Mouse (Mus musculus): ENCODE data around the gene Aldh1l1. TPM values are rescaled to one million over a fixed set of nuclear protein-coding genes. Genes with fewer than 3 reads are reported as not detected.

Gene Aldh1l1
- polyA plus RNA-seq, 1 experiment: 4.0 TPM

DNA sequence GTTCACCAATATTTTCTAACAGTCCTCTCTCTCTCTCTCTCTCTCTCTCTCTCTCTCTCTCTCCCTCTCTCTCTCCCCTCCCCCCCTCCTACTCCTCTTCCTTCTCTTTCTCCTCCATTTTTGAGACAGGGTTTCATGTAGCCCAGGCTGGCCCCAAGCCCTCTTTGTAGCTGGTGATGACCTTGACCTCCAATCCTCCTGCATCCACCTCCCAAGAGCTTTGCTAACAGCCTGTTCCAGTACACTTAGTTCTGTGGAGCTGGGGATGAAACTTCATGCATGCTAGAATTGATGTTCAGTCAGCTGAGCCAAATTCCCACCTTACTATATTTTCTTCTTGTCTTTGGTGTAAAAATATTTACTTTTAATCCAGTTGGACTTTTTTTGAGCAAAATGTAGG is 67.0 kb downstream of the Aldh1l1 start:
- no peak overlapping the region for H3K4me3 ChIP-seq (ENCODE audit: insufficient read depth, low read length)
- no peak overlapping the region for H3K27ac ChIP-seq (ENCODE audit: insufficient read depth, low read length)
- TF ChIP-seq POLR2A (IDR thresholded peaks at IDR 0.05; ENCODE audit: low read depth, low read length) (no peak), CTCF (IDR thresholded peaks at IDR 0.05; ENCODE audit: borderline replicate concordance, insufficient read depth, low read length) (no peak)
- H3K4me1 ChIP-seq (ENCODE audit: control insufficient read depth, insufficient read depth, low read length): no peaks in the 10 kb centered on the region

DNA sequence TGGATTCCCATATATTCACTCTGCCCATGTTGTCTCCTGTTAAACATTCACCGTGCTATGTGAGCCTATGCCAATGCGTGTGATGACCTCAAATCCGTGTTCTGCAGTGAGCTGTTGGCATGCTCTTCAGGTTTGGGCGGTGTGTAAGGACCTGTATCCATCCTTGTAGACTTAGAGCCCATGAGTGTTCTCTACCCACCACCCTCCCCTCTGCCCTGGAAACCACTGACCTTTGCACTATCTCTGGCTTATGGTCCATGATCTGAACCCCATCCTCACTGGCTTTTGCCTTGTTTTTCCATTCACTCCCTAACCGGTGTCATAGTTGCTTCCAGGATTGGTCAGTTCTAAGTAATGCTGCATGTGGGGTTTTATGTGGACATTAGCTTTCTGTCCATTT is 67.5 kb downstream of the Aldh1l1 start:
- TF ChIP-seq CTCF (IDR thresholded peaks at IDR 0.05; ENCODE audit: borderline replicate concordance, insufficient read depth, low read length) (no peak), POLR2A (IDR thresholded peaks at IDR 0.05; ENCODE audit: low read depth, low read length) (no peak)
- no peak overlapping the region for H3K4me3 ChIP-seq (ENCODE audit: insufficient read depth, low read length)
- H3K27ac ChIP-seq (ENCODE audit: insufficient read depth, low read length): no peak overlapping the region
- H3K4me1 ChIP-seq (ENCODE audit: control insufficient read depth, insufficient read depth, low read length): no peaks in the 10 kb centered on the region

DNA sequence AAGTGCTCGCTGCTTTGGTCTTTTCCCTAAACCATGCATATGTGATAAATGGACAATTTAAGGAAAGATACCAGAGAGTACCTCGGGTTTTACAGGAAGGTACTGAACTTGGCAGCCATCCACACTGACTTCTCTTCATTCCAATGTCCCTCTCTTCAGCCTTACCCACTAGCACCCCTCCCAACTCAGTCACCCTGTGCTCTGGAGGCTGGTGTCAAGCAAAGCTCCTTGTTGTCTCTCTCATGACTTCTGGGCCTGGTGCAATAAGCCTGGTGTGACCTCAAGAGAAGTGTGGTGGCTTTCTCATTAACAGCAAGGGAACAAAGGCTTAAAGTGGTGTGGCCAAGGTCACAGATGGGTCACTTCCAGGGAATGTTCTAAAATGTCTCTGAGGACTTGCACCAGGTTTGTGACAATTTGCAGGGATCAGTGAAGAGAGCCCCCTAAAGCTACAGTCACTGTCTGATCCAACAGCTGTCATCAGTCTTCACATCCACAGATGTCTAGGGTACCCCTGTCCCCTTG is 70.4 kb downstream of the Aldh1l1 start:
- Histone ChIP-seq H3K4me1 (ENCODE audit: control insufficient read depth, insufficient read depth, low read length) (peaks cover 11% of the 10 kb centered on the region), H3K4me3 (ENCODE audit: insufficient read depth, low read length) (no peak overlapping the region), H3K27ac (ENCODE audit: insufficient read depth, low read length) (no peak overlapping the region)
- no peak for TF ChIP-seq CTCF (IDR thresholded peaks at IDR 0.05; ENCODE audit: borderline replicate concordance, insufficient read depth, low read length)
- TF ChIP-seq POLR2A (IDR thresholded peaks at IDR 0.05; ENCODE audit: low read depth, low read length): no peak

DNA sequence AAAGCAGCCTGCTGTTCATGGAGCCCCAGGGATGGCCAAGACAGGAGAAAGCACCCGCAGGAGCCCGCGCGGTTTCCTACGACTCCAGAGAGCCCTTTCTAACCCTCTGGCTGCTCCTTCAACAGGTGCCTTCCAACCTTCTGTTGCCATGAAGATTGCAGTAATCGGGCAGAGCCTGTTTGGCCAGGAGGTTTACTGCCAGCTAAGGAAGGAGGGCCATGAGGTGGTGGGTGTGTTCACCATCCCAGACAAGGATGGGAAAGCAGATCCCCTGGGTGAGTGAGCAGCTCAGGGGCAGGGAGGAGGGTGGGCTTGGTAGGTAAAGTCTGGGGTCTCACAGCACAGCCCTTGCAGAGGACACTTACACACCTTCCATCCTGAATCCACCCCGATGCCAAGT is 70.8 kb downstream of the Aldh1l1 start:
- no peak overlapping the region for H3K27ac ChIP-seq (ENCODE audit: insufficient read depth, low read length)
- no peak overlapping the region for H3K4me3 ChIP-seq (ENCODE audit: insufficient read depth, low read length)
- TF ChIP-seq CTCF (IDR thresholded peaks at IDR 0.05; ENCODE audit: borderline replicate concordance, insufficient read depth, low read length): no peak
- no peak for TF ChIP-seq POLR2A (IDR thresholded peaks at IDR 0.05; ENCODE audit: low read depth, low read length)
- H3K4me1 ChIP-seq (ENCODE audit: control insufficient read depth, insufficient read depth, low read length): peaks cover 11% of the 10 kb centered on the region

DNA sequence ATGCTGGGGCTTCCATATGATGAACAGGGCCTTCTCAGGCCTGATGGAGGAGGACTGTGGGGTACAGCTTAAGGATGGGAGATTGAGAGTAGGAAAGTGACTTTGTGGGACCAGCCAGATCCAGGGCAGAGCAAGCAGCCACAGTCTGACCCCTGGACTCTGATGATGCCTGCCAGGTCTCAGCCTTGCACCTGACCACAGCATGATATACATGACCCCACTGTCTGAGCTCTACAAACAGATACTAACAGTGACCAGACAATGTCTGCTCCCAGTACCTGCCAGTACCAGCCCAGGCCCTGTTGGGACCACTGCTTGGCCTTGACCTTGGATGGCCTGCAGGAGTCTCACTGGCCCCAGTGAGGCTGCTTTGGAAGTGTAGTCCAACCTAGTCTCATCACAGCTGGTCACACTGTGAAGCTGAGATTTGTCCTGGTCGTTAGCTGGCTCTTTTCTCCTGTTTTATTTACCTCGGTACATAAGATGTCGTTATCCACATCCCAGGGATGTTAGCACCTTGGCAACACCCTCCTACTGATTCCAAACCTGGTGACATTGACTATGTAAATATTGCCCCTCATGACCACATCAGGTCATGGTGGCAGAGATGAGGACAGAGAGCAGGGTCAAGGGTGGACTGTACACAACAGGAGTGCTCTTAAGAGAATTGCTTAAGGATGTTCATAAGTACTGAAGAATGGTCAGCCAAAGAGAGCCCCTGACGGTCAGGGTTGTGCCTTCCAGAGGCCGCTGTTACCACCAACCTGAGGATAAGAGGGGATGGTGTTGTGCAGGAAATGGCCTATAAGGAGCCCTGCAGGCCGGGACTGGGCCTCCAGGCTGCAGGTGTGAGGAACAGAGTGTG is 71.8 kb downstream of the Aldh1l1 start:
- no peak for TF ChIP-seq CTCF (IDR thresholded peaks at IDR 0.05; ENCODE audit: borderline replicate concordance, insufficient read depth, low read length)
- TF ChIP-seq POLR2A (IDR thresholded peaks at IDR 0.05; ENCODE audit: low read depth, low read length): no peak
- no peak overlapping the region for H3K4me3 ChIP-seq (ENCODE audit: insufficient read depth, low read length)
- H3K4me1 ChIP-seq (ENCODE audit: control insufficient read depth, insufficient read depth, low read length): peaks cover 11% of the 10 kb centered on the region
- no peak overlapping the region for H3K27ac ChIP-seq (ENCODE audit: insufficient read depth, low read length)

DNA sequence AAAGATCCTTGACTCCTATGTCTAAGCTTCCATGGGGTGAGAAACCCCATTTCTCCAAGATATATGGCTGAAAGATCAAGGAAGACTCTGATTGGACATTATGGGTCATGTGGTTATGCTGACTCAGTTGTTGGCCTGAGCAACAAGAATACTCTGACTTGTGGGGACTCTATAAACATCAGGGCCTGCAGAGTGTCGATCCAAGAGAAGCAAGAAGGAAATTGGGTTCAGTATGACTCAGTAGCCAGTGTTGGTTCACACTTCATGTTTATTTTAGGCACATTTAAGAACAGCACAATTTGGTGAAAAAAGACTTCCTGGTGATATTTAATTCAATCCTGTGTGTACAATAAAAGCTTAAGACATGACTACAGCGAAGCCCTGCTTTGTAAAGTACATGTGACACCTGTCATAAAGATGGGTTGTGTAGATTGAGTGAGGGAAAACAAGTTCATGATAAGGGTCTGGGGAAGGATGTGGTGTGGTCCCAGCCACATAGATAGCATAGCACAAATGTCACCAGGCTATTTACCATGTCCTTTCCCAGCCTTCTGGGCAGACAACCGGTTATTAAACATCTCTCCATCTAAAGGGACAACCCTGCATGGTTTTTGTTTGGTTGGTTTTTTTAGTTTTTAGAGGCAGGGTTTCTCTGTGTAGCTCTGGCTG is 74.3 kb downstream of the Aldh1l1 start:
- no peak for TF ChIP-seq CTCF (IDR thresholded peaks at IDR 0.05; ENCODE audit: borderline replicate concordance, insufficient read depth, low read length)
- no peak for TF ChIP-seq POLR2A (IDR thresholded peaks at IDR 0.05; ENCODE audit: low read depth, low read length)
- H3K4me3 ChIP-seq (ENCODE audit: insufficient read depth, low read length): no peak overlapping the region
- H3K27ac ChIP-seq (ENCODE audit: insufficient read depth, low read length): peak overlapping the region; percentile 5; the same call in 1 of the 2 replicates

DNA sequence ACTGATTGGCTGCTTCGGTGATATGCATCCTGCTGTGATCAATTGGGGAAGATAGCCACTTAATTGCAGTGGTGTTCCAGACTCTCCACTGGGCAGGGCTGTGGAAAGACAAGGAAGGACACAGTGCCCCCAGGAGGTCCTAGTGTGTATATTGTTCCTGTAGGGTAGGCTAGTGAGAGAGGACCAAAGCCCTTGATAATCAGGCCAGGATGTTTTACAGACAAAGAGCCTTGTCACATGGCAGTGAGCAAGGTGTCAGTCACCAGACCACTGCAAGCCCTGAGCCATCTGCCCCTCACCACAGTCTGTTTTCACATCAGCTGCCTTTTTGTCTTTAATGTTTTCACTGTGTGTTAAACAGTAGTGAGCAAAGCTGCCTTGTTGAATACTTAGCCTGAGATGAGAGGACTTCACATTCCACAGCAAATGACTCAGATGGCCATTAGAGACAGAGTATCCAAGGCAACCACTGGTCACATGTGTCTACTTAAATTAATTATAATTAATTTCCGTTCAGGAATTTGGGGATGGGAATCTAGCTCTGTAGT is 75.1 kb downstream of the Aldh1l1 start:
- Histone ChIP-seq H3K4me3 (ENCODE audit: insufficient read depth, low read length) (no peak overlapping the region), H3K4me1 (ENCODE audit: control insufficient read depth, insufficient read depth, low read length) (peaks cover 23% of the 10 kb centered on the region), H3K27ac (ENCODE audit: insufficient read depth, low read length) (peak overlapping the region; percentile 35; the same call in 1 of the 2 replicates)
- no peak for TF ChIP-seq CTCF (IDR thresholded peaks at IDR 0.05; ENCODE audit: borderline replicate concordance, insufficient read depth, low read length)
- TF ChIP-seq POLR2A (IDR thresholded peaks at IDR 0.05; ENCODE audit: low read depth, low read length): no peak

More for the DNA sequence above, 74.3 kb downstream of the Aldh1l1 start:
- H3K4me1 ChIP-seq (ENCODE audit: control insufficient read depth, insufficient read depth, low read length): peaks cover 18% of the 10 kb centered on the region

DNA sequence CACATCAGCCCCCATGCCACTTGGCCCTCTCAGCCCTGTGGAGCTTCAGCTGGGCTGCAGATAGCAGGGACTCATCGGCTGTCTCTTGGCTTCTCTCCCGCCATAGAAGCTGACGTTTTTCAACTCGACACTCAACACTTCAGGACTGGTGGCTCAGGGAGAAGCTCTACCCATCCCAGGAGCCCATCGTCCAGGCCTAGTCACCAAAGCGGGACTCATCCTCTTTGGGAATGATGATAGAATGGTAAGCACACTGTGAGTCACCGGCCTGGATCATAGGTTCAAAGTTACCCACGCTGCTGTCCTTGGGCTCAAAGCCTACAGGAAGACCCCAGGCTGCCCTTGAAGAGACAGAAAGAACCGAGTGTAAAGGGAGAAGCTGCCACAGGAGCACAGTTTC is 78.0 kb downstream of the Aldh1l1 start:
- Histone ChIP-seq H3K4me3 (ENCODE audit: insufficient read depth, low read length) (no peak overlapping the region), H3K4me1 (ENCODE audit: control insufficient read depth, insufficient read depth, low read length) (peaks cover 27% of the 10 kb centered on the region), H3K27ac (ENCODE audit: insufficient read depth, low read length) (no peak overlapping the region)
- TF ChIP-seq CTCF (IDR thresholded peaks at IDR 0.05; ENCODE audit: borderline replicate concordance, insufficient read depth, low read length) (no peak), POLR2A (IDR thresholded peaks at IDR 0.05; ENCODE audit: low read depth, low read length) (no peak)

DNA sequence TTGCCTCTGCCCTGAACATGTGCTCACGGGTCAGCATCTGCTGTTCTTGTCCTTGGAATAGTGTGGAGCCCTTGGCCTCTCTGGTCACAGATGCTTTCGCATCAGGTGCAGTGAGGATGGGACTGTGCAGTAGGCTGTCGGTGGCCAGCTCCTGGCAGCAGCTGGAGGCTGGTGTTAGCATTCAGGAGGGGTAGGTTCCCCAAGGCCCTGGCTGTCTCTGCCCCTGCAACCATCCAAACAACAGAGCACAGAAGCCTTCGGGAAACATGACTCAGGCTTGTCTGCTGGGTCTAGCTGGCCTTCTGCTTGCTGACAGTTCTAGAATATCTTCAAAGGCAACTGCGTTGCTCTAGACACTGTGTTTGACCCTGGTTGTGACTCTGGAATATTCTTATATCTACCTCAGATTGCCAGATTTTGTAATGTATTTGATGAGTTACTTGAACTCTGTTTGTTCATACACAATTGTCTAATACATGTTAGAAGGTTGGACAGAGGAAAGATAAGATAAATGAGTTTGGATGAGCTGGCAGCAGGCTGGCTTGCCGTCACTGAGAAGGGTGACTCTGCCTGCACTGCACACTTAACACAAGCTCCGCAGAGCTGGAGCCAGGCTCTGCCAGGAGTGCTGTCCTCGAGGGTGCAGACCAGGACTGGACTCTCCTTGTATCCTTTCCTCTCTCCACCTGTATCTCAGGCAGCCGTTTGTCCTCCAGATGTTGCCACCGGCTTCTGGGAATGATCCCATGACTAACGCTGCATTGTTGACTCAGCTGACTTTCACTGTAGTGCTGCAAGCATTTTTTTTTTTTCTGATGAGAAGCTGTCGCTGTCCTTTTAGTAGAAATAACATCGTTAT is 79.4 kb downstream of the Aldh1l1 start:
- TF ChIP-seq POLR2A (IDR thresholded peaks at IDR 0.05; ENCODE audit: low read depth, low read length): no peak
- TF ChIP-seq CTCF (IDR thresholded peaks at IDR 0.05; ENCODE audit: borderline replicate concordance, insufficient read depth, low read length): no peak
- H3K4me1 ChIP-seq (ENCODE audit: control insufficient read depth, insufficient read depth, low read length): peaks cover 24% of the 10 kb centered on the region
- no peak overlapping the region for H3K27ac ChIP-seq (ENCODE audit: insufficient read depth, low read length)
- no peak overlapping the region for H3K4me3 ChIP-seq (ENCODE audit: insufficient read depth, low read length)
